Mouse (Mus musculus): ENCODE results near the gene Noxa1.

Gene Noxa1

DNA sequence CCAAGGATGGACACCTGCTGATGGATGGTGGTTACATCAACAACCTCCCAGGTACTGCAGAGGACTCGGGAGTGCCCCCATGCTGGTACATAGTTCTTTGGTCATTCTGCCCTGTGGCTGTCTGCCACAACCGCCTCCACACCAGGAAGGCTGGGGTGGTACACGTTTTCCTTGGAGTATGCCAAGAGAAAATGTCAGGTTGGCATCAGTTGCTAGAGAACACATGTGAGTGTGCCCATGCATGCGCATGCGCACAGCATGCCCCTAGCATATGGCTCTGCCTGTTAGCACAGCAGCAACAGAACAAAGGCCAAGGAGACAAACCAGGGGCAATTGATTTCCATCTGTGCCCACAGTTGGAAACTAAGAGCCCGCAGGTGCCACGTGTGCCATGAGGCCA, 44.0 kb downstream of the Noxa1 start:
- in situ Hi-C loops (cut with MboI, MseI): no loop called here

DNA sequence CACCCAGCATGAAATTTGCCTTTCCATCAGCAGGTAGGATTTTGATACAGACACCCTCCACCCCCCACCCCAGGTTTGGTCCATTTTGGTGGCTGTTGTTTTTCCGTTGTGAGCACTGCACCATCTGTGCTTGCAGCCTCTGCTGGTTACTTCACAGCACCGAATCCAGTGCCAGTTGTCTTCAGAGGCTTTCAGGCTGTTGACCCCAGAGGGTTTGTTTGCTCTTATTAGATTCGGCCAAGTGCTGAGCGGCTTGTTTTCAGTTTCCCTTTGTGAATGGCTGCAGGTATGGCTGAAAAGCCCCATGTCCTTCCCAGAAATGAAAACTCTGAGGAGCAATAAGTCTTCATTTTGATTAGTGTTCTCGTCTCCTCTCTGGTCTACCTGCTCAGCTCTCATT, 54.9 kb downstream of the Noxa1 start:
- in situ Hi-C loops (cut with MboI, MseI): no loop called here

Measured in T-helper 17 cell (primary cell).